Mouse (Mus musculus) ES-Bruce4 (cell line): ENCODE measurements around the gene Scpep1.

Source experiments
- CTCF ChIP-seq: IDR thresholded peaks from one replicate; pipeline ENCODE4 v1.8.1; 2011; ENCODE audit warnings: low read depth, low read length
- POLR2A ChIP-seq: IDR thresholded peaks from one replicate; pipeline ENCODE4 v1.8.1; 2011; ENCODE audit warnings: low read length; ENCODE audit not compliant: insufficient read depth

DNA sequence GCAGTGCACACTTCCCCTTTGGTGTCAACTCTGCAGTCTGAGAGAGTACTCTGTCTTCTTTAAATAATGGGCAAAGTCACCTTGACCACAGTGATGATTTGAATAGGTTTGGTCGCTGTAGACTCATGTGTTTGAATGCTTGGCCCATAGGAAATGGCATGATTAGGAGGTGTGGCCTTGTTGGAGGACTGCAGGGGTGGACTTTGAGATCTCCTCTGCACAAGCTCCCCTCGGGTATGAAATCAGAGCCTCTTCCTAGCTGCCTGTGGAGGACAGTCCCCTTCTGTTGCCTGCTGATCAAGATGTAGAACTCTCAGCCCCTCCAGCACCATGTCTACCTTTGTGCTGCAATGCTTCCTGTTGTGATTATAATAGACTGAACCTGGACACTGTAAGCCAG lies 51.2 kb downstream of the Scpep1 start:
- TF ChIP-seq CTCF (no peak), POLR2A (no peak)
